Mouse (Mus musculus) adrenal gland, postnatal 36 days (tissue): ENCODE measurements around the gene Usp35. TPM values are rescaled to one million over a fixed set of nuclear protein-coding genes. Genes with fewer than 3 reads are reported as not detected.

Experiments used
- DNase-seq, 2 experiments: peaks; one replicate each; pipeline ENCODE4 v3.0.0; 2021; ENCODE audit warnings: mixed read lengths in 1 of 2
- total RNA-seq, 2 experiments: library from RNA; stranded (reverse); gene quantifications; 2 replicates each; pipeline ENCODE4 v1.2.3; 2021

Gene Usp35
- total RNA-seq, 2 experiments from 2014 or later: 4.9 to 8.7 TPM

DNA sequence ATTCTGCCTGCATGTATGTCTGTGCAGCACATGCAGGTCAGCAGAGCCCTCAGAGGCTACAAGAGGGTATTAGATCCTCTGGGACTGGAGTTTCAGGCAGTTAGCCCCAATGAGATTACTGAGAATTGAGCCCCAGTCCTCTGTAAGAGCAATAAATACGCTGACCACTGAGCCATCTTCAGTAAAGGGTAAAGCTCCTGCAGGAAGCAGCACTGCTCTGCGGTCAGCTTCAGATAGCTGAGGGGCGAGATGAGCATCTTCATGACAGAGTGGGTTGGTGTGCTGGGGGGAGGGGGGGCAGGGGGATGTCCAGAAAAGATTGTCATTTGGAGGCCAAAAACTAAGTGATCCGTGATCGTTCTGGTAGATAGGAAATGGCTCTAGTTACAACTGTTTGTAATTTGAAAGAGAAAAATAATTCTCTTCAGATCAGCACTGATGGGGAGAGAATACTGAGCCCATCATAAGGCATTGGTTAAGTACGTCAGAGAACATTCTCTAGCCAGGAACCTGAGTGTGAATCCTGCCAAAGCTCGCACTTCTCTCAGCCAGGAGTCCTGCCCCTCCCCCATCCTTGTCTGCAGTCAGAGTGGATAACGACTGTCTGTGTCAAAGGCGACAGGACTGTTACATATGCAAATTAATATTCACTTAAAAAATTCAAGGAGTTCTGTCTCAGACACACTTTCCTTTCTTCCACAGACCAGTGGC is 14.4 kb upstream of the Usp35 start:
- DNase-seq: no peak

DNA sequence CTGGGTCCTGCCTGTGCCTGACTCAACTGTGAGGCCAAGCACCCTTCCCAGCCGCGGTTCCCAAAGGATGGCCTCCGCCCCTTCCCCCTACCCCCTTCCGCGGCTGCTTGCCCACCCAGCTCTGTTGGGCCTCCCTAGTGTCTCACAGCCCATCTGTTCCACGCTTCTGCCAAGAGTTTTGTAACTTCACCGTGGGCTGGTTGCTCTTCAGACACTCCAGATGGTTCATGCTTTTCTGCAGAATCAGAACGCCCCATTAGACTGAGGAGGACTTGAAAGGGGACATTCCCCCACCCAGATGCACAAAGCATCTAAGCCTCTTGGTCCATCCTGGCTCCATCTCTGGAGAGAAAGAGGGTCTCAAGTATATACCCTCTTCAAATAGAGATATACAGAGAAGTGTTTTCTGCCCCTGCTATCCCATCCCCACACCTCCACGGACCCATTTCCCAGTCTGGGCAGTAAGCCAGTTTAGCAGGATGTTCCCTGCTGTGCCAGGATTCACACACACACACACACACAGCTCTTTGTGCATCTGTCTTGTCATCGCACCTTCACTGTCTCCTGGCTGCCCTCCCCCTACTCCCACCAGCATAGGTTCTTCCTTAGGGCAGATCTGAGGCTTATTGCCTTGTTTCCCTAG is 13.5 kb upstream of the Usp35 start:
- DNase-seq: no peak

DNA sequence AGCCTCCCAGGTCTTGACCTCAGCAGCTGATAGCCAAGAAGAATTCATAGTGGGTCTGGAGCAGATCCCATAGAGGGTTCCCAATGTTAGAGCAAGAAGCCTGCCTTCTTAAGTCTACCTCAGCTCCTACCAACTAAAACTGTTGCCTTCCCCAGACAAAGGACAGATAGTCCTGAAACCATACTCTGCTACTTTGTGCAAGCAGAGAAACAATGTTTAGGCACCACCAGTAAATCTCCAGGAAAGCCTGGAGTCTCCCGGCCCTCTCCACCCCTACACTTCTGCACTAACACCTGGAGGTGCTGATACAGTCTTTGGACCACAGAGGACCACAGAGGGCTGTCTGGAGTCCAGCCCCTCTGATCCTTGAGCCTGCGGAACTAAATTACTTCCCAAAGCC is 12.8 kb upstream of the Usp35 start:
- no peak for DNase-seq

DNA sequence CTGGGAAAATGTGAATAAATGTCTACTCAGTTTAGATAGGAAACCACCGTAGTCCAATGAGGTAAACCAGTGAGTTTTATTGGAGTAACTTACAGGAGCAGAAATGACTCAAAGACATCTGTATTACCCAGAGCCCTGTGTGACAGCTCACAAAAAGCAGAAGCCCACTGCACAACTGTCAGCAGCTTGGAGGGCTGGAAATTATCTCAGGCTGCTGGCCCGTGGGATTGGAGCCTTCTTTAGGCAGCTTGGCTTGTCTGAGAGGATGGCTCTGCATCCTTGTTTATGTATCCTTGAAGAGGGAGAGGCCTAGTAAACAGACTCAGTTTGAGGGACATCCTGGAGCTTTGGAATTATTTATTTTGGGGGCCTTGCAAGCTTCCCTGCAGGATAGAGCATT is 11.1 kb upstream of the Usp35 start:
- DNase-seq: no peak

DNA sequence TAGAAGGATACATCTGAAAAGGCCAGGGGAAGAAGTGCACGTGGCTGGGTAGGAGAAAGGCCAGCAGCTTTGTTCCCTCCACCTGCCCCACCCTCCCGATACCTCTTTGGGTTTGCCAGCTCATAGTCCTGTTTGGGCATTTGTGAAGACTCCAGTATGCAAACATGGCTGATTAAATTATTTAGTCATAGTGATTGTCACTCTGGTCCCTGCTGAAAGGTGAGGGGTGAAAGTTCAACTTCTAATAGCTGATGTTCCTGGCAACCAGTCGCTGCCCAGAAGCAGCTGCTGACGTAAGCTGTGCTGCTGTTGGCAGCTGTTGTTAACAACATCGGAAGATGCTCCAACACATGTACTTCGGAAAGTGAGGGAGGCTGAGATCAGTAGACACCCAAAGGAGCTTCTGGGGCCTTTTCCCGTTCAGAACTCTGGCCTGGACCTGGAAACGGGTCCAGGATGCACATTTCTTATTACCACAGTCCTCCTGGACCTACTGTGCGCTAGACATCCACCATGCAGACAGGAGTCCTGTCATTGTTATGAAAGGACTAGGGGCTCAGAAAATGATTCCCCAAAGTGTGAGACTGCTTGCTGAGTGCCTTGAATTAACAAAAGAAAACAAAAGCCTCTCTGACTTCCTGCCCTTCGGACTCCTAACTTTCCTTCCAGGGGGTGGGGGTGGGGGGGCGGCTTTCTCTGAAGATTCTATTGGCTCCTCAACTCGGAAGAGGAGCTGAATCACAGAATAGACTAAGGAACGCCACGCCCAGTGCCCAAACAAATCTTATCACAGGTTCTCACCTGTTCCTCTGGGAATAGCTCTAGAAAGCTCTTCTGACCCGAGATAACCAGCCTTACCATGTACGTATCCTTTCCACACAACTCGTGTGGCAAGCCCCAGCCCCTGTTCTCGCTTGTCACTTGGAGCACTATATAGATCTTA is 9.4 kb upstream of the Usp35 start:
- no peak for DNase-seq

DNA sequence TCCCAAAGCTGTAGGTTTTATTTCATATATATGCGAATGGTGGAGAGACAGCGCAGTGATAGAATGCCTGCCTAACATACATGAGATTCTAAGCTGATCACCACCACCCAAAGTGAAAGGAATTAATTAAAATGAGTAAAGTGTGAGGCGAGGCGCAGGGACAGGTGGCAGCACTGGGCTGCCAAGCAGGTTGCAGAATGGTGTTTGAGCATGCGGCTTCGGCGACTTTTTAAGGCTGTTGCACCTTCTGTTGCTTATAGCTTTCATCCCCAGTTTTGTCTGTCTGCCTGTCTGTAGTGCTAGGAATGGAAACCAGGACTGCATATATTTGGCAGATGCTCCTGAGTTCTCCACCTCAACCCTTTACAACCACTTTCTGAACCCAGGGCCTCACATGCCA is 7.8 kb upstream of the Usp35 start:
- no peak for DNase-seq

DNA sequence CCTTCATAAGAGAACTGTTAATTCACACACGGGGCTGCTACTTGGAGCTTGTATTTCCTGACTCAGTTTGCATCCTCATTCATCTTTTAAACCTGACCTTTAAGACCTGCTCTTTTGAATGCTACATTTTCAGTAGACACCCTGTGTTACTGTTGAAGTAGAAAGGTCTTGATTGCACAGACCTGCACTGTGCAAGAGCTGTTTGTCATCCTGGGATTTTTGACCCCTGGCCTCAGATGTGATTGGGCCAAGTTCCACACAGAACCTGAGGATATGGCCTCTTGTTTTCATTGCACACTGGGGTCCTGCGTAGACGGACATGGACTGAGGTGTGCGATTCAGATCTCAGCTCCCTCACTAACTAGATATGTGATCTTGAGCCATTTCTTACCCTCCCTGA is 6.8 kb upstream of the Usp35 start:
- DNase-seq: no peak

DNA sequence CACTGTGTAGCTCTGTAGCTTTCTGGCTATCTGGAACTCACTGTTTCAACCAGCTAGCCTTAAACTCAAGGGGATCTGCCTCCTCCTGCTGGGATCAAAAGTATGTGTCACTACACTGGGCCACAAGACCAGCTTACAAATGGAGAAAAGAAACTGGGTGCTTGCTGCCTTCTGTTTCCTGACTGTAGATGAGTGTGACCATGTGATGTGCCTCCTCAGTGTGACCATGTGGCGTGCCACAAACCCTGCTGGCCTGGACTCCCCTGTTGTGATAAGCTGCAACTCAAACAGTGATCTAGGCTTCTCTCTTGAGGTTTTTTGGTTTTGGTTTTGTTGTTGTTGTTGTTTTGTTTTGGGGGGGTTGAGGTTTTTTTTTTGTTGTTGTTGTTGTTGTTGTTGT is 4.9 kb upstream of the Usp35 start:
- no peak for DNase-seq

DNA sequence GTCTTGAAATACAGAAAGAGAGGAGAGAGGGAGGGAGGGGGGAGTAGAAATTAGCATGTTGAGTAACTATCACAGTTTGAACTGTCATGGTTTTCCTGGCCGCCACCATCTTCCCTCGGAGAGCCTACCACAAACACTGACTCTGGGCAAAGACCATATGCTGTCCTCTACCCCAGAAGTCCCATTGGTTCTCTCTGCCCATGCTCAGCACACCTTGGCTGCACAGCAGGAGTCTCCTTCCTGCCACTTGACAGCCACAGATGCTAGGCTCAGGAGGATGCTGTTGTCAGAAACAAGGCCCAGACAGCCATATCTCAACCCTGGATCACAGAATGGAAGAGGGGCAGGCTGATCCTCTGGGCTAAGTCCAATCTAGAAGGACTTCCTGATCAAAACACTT is 2.6 kb upstream of the Usp35 start:
- no peak for DNase-seq

DNA sequence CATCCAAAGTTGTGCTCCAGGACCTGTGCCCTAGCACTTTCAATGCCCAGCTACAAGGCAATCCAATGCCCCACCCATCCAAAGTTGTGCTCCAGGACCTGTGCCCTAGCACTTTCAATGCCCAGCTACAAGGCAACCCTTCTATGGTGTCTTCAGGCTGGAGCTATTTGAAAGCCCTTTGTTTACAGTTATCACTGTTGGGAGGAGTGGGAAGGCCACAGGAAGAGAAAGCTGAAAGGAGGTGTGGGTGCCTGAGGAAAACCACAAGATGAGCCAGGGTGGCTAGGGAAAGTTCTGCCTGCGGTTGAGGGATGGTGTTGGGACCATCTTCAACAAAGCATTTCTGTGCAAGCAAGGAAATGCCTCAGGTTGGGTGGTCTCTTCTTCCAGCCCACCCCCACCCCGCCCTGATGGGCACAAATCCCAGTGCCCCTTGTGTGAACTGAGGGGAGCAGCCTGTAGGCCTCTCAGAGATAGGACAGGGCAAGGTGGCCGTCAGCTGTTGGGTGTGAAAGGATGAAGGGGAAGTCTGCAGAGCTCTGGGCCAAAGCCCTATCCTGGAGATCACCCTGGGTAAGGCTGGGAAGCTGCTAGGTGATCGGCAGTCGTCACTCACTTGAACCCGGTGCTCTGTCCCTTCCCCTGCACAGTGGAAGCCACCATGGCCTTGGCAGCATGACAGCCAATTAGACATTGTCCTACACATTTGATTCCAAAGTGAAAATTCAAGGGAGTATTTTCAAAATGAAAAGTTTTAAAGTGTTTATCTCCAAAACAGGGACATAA is 1.5 kb upstream of the Usp35 start:
- DNase-seq: no peak

DNA sequence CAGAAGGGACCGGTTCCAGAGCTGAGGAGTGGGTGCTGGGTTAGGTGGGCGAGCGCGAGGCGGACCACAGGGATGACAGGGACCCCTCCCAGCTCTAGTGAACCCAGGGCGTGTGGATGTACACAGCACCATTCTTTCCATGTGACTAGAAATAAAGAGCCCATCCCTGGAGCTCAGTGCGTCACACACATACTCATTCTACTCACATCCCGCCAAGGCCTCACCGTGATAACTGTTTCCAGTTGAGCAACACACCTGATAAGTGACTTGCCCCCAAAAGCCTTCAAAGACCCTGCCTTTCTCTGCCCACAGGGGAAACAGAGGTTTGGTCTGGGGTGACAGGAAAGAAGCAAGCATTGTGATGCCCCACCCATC is 834 bp upstream of the Usp35 start:
- no peak for DNase-seq

DNA sequence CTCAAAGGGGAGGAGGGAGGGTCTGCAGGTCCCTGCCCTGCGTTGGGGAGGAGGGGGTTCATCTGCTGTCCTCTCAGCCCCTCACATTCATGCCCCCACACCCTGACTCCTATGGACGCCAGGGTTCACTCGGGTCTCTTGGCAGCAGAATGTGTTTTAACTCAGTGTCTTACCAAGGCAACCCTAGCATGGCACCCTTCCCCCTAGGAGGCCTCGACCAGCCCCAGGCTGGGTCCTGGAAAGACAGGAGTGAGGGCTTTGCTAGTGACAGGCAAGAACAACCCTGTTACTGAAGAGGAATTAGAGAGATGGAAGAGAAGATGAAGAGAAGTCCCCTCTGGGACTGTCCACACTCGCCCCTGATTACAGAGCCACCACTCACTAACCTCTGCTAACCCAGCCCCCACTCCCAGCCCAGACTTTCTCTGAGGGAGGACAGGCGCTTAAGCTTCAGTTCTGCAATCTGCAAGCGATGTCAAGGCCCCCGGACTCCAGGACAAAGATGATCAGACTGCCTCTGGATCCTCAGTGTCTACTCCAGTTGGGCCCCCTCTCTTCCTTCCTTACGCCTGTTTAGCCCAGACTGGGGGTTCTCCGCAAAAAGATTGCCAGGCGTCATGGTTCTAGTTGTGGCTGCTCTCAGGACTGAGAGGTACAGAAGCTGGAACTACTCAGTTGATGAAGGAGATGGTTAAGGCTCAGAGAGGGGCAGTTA is 732 bp downstream of the Usp35 start:
- DNase-seq: peak in 1 of 2 experiments; percentile 13

DNA sequence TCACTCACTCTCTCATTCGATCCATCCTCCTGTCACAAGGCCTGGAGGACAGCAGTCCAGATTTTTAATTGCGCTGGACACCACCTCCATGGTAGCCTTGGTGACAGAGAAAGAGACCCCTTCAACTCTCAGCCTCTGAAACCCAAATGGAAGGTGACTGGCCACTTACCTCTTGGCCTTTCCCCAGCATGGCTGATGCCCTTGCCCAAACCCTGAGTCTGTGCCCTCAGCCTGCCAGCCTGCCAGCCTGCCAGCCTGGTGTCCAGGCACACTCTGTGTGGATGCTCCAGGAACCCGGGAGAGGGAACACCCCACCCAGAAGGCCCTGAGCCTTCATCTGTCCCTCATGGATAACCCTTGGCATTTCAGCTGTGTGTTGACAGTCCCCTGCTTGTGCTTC is 2.1 kb downstream of the Usp35 start:
- DNase-seq: no peak

DNA sequence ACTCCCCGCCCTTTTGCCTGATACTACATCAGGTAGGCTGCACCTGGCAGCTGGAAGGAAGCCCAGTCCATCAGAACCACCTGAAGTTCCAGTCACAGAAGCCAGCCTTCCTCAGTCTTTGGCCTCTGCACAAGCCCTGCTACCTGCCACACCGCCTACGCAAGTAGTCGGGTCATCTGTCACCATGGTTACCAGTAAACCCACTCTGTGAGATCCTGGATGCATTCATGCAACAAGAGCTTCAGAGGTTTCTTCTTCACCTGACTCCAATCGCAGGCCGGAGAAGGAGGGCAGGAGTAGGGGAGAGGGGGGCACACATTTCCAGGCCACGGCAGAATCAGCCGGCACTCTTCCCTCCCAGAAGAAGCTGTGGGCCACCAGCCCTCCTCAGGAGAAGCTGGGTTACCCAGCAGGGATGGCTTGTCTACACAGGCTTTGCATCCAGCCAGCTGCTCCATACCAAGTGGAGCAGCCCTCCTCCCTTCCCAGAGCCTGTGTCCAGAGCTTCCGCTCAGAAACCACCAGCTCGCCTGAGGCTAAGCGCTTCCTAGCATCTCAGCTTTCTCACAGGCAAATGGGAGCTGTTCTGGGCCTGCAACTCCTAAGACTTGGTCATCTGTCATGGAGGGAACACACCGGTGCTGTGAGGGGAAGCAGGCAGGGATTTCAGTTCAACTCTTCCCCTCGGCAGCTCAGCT is 2.8 kb downstream of the Usp35 start:
- DNase-seq: no peak

DNA sequence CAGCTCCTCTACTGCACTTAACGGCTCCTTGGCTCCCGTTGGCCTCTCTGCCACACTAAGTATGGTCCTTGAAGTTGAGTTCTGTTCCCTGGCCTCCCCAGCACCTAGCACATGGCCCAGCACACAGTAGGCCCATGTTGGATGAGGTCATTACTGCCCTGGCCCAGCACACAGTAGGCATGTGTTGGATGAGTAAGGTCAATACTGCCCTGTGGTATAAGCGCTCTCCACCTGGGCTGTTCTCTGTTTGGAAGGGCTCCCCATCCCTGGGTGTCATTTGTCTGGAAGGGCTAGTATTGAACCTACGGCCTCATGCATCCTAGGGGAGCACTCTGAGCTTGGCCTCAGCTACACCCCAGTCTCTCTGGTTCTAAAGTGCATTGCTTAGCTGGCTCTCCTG is 4.4 kb downstream of the Usp35 start:
- DNase-seq: no peak

DNA sequence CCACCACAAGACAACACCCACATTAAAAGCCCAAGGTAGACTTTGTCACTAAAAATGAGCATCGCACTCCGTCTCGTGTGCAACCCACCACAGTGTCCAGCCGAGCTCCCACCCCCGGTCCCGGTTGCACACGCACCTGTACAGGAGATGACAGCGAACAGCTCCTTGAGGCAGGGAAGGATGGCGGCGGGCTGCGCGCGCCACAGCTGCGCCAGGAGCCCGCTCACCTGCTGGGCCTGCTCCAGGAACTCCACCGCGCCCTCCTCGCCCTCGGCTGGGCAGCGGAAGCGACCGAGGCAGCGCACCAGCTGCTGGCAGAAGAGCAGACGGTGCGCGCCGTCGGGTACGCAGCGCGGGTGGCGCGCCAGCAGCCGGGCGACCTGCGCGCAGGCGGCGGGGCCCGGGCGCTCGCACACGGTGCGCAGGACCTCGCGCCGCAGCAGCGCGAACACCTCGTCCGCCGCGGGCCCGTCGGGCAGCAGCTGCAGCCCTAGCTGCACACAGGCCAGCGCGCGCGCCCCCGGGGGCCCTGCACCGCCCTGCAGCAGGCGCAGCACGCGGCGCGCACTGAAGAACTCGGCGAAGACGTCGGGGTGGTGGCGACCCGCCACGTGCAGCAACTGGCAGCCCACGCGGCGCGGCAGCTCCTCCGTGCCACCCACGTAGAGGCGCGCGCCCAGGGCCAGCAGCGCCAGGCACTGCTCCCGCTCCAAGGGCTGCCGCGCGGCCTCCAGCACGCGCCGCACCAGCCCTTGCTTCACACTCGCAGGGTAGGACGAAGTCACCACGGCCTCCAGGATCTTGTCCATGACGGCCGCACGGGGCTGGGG is 6.4 kb downstream of the Usp35 start:
- DNase-seq: no peak

DNA sequence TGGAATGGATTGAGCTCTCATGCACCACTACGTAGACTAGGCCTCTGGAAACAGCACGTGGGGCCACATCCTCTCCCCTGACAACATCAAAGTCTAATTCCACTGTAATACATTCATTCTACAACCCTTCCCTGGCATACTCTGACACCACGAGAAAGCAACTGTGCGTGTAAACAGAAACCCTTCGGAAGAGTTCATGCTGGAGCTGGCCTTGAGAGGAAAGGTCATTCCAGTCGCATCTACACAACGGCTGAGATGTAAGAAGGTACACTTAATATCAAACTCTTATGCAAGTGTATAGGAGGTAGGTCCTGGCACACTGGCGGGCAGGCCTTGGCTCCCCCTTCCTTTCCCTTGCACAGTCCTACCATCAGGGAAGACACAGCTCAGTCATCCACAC is 7.5 kb downstream of the Usp35 start:
- no peak for DNase-seq

DNA sequence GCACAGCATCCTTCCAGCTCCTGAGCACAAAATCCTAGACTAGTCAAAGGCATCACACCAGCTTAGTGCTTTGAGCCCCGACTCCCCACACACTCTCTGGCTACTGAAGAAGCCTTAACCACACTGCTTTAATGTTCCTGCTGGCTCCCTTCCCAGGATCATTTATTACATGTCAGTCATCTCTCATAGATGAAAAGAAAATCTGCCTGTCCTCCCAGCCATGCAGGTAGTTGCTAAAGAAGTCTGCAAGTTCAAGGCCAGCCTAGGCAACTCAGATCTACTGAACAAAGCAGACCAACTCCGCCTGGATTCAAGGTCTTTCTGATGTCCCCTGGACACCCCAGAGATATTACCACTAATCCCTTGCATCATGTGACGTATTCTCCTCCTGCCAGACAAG is 14.1 kb downstream of the Usp35 start:
- DNase-seq: peak; percentile 34 to 54

DNA sequence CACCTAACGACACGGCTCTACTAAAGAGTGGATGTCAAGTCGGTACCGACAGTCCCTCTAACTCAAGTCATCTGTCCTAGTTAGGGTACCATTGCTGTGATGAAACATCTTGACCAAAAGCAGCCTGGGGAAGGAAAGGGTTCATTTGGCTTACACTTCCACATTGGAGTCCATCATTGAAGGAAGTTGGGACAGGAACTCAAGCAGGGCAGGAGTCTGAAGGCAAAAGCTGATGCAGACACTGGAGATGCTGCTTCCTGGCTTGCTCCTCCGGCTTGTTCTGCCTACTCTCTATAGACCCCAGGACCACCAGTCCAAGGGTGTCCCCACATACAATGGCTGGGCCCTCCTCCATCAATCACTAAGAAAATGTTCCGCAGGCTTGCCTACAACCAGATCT is 16.2 kb downstream of the Usp35 start:
- DNase-seq: no peak

DNA sequence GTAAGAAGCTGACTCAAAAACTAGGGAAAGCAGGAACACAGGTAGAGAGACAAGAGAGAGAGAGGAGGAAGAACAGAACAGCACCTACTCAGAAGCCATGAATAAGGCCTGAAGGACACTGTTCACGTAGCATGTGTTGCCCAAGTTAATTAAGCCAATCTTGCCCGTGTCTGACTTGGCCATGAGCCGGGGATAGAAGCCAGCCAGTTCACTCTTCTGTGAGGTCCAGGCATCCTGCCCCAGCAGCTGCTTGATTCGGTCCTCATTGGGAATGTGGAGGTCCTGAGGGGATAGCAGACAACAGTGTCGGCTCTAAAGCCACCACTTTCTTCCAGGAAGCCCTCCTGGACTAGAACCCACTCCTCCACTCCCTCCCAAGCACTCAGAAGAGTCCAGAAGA is 17.2 kb downstream of the Usp35 start:
- peak in 1 of 2 experiments; percentile 24 for DNase-seq
